Mouse (Mus musculus): ENCODE results near the gene Pcsk1n.
"Not testable (repeated sequence)": the region's sequence is repeated elsewhere in the genome, so short reads cannot be mapped to it uniquely, and the experiment has no call there.

Gene Pcsk1n

GRCm38 (mm10) chrX:7919601-7920383, at the start of gene Pcsk1n:
Pcsk1n (plus strand) TSS chrX:7919822.
- POLR2A ChIA-PET, result interaction anchor here in 3 of 4 experiments (0.7 to 3.6 kb wide), 7 partner anchors 59 to 235 kb away, joined by 3 to 17 read pairs (median 3); no protein-coding TSS in a partner anchor
- CTCF ChIA-PET, result interaction anchor here in 1 of 4 experiments (1.0 kb wide), 1 partner anchor 97 kb away, joined by 3 read pairs; no protein-coding TSS in a partner anchor

- ChIA-PET CTCF (interaction anchor here in 2 of 4 experiments (0.5 to 0.8 kb wide), 4 partner anchors 10 to 322 kb away, joined by 3 to 5 read pairs (median 4); no protein-coding TSS in a partner anchor), POLR2A (interaction anchor here in 3 of 4 experiments (0.7 to 1.8 kb wide), 14 partner anchors 10 to 263 kb away, joined by 3 to 7 read pairs (median 3); partner anchors contain the start of genes Hdac6 (in 2 of the 3), Otud5 (in 2 of the 3), Slc35a2 (in 1 of the 3) and Wdr13 (in 1 of the 3))
Observed at GRCm38 (mm10) chrX:7869826-7870225, 49.8 kb upstream of the Pcsk1n start.

GRCm38 (mm10) chrX:7878007-7878419, 41.6 kb upstream of the Pcsk1n start, which contains the start of gene Pim2:
Pim2 (plus strand) TSS chrX:7878262.
- CTCF ChIA-PET, result no interaction called here

GRCm38 (mm10) chrX:7878495-7878894, 41.1 kb upstream of the Pcsk1n start:
- POLR2A ChIA-PET, result interaction anchor here in 1 of 4 experiments (1.1 kb wide), 1 partner anchor 13 kb away, joined by 4 read pairs; no protein-coding TSS in a partner anchor
- CTCF ChIA-PET, result no interaction called here

More at GRCm38 (mm10) chrX:7878007-7878419, 41.6 kb upstream of the Pcsk1n start, which contains the start of gene Pim2:
- POLR2A ChIA-PET, result interaction anchor here in 1 of 4 experiments (1.1 to 1.2 kb wide), 2 partner anchors 13 to 21 kb away, joined by 4 read pairs; partner anchors contain the start of genes Pqbp1 and Timm17b

- ChIA-PET CTCF (interaction anchor here in 2 of 4 experiments (0.6 to 1.0 kb wide), 10 partner anchors 10 to 839 kb away, joined by 3 to 11 read pairs (median 4); partner anchors contain the start of genes Ccnb3 (in 1 of the 2) and Hdac6 (in 1 of the 2)), POLR2A (interaction anchor here (0.6 to 1.0 kb wide), 8 partner anchors 10 to 977 kb away, joined by 3 to 5 read pairs (median 3); partner anchors contain the start of genes Pqbp1 (in 1 of the 4) and Timm17b (in 1 of the 4))
Observed at GRCm38 (mm10) chrX:7879819-7880218, 39.8 kb upstream of the Pcsk1n start.

- POLR2A ChIA-PET, result interaction anchor here in 2 of 4 experiments (0.6 to 3.5 kb wide), 21 partner anchors 9 to 508 kb away, joined by 3 to 15 read pairs (median 3); partner anchors contain the start of genes Pqbp1 (in 2 of the 2), Timm17b (in 2 of the 2), Eras (in 1 of the 2) and Rbm3 (in 1 of the 2)
- CTCF ChIA-PET, result no interaction called here
Observed at GRCm38 (mm10) chrX:7883841-7884567, 35.6 kb upstream of the Pcsk1n start, which contains the start of gene Slc35a2. Slc35a2 (plus strand) TSS chrX:7884028.

GRCm38 (mm10) chrX:7898211-7898610, 21.4 kb upstream of the Pcsk1n start:
- CTCF ChIA-PET, result interaction anchor here in 3 of 4 experiments (0.5 to 1.6 kb wide), 4 partner anchors 10 to 206 kb away, joined by 3 to 4 read pairs (median 4); no protein-coding TSS in a partner anchor
- POLR2A ChIA-PET, result interaction anchor here in 2 of 4 experiments (0.6 to 2.3 kb wide), 7 partner anchors 13 to 134 kb away, joined by 3 to 15 read pairs (median 3); partner anchors contain the start of genes Slc35a2 (in 2 of the 2) and Otud5 (in 1 of the 2)

GRCm38 (mm10) chrX:7898880-7899874, 20.4 kb upstream of the Pcsk1n start, which contains the start of the genes Pqbp1 and Timm17b:
Pqbp1 (minus strand) TSS chrX:7899269.
Timm17b (plus strand) TSS chrX:7899357.
- CTCF ChIA-PET, result interaction anchor here in 3 of 4 experiments (0.5 to 1.6 kb wide), 6 partner anchors 11 to 205 kb away, joined by 3 to 4 read pairs (median 3); no protein-coding TSS in a partner anchor
- POLR2A ChIA-PET, result interaction anchor here in 3 of 4 experiments (0.6 to 2.3 kb wide), 21 partner anchors 9 to 175 kb away, joined by 3 to 15 read pairs (median 3); partner anchors contain the start of genes Slc35a2 (in 2 of the 3), Hdac6 (in 1 of the 3), Otud5 (in 1 of the 3) and Suv39h1 (in 1 of the 3)

- CTCF ChIA-PET, result interaction anchor here in 1 of 4 experiments (0.8 kb wide), 1 partner anchor 111 kb away, joined by 3 read pairs; no protein-coding TSS in a partner anchor
- POLR2A ChIA-PET, result no interaction called here
Observed at GRCm38 (mm10) chrX:7904441-7904840, 15.2 kb upstream of the Pcsk1n start.

GRCm38 (mm10) chrX:7907735-7908134, 11.9 kb upstream of the Pcsk1n start, which contains the start of gene Gm10491:
Gm10491 (minus strand) TSS chrX:7907835.
- CTCF ChIA-PET, result no interaction called here
- POLR2A ChIA-PET, result no interaction called here

GRCm38 (mm10) chrX:7909242-7909641, 10.4 kb upstream of the Pcsk1n start, which contains the start of gene Gm10490:
Gm10490 (plus strand) TSS chrX:7909542.
- POLR2A ChIA-PET, result not testable (repeated sequence)
- CTCF ChIA-PET, result interaction anchor here in 1 of 4 experiments (1.1 kb wide), 1 partner anchor 107 kb away, joined by 3 read pairs; no protein-coding TSS in a partner anchor

GRCm38 (mm10) chrX:7910473-7910872, 9.1 kb upstream of the Pcsk1n start:
- CTCF ChIA-PET, result interaction anchor here in 1 of 4 experiments (0.6 kb wide), 1 partner anchor 102 kb away, joined by 3 read pairs; no protein-coding TSS in a partner anchor
- POLR2A ChIA-PET, result interaction anchor here in 3 of 4 experiments (0.5 to 1.7 kb wide), 6 partner anchors 37 to 171 kb away, joined by 3 to 6 read pairs (median 4); partner anchors contain the start of gene Hdac6 (in 1 of the 3)

- POLR2A ChIA-PET, result interaction anchor here in 1 of 4 experiments (0.6 kb wide), 1 partner anchor 11 kb away, joined by 3 read pairs; no protein-coding TSS in a partner anchor
- CTCF ChIA-PET, result interaction anchor here in 1 of 4 experiments (0.6 to 0.7 kb wide), 3 partner anchors 21 to 1503 kb away, joined by 6 to 10 read pairs (median 6); no protein-coding TSS in a partner anchor
Observed at GRCm38 (mm10) chrX:7915669-7916068, 4.0 kb upstream of the Pcsk1n start.

GRCm38 (mm10) chrX:7917960-7918359, 1.7 kb upstream of the Pcsk1n start:
- CTCF ChIA-PET, result interaction anchor here (0.7 to 3.1 kb wide), 10 partner anchors 30 to 247 kb away, joined by 3 to 24 read pairs (median 6); partner anchors contain the start of genes Glod5 (in 1 of the 4) and Hdac6 (in 1 of the 4)
- POLR2A ChIA-PET, result interaction anchor here in 2 of 4 experiments (1.3 to 1.8 kb wide), 4 partner anchors 10 to 99 kb away, joined by 4 to 5 read pairs (median 4); partner anchors contain the start of genes Eras (in 1 of the 2) and Hdac6 (in 1 of the 2)

GRCm38 (mm10) chrX:7922032-7922431, 2.4 kb downstream of the Pcsk1n start:
- ChIA-PET POLR2A (interaction anchor here in 3 of 4 experiments (0.7 to 3.6 kb wide), 13 partner anchors 9 to 134 kb away, joined by 3 to 17 read pairs (median 4); partner anchors contain the start of gene Hdac6 (in 3 of the 3)), CTCF (interaction anchor here in 1 of 4 experiments (1.1 kb wide), 1 partner anchor 96 kb away, joined by 4 read pairs; the partner anchor contains the start of gene Glod5)
